Mouse (Mus musculus): ENCODE measurements at regions not wholly inside any gene's neighbourhood (a gene's known extent, or its start where the extent isn't known, plus 50 kb on each side); places are given as distances from the start of the nearest gene placed in this dataset.

DNA sequence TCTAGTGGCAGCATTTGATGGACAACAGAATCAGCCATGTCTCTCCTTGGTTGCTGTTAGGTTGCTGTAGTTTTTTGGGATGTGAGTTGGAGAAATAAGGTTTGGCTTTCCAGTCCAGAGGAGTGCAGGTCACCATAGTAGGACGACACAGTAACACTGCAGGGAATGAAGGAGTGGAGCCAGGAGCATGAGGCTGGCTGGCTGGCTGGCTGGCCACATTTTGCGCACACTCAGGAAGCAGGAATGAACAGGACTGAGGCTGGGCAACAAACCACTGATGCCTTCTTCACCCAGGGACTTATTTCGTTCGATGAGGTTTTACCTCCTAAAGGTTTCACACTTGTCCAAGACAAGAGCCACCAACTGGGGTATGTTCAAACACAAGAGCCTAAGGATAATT, 205.9 kb upstream of the Rnd3 start:
- DNase-seq (ENCODE audit: low read depth, low spot score): no peak
- Histone ChIP-seq H3K4me3 (ENCODE audit: control insufficient read depth in 1 of 2, insufficient read depth in 1 of 2, low read depth in 2 of 2, low read length in 2 of 2) (no peak overlapping the region), H3K9me3 (replicated peaks; ENCODE audit: insufficient read depth, low read length) (no peaks in the 10 kb centered on the region), H3K79me2 (ENCODE audit: control insufficient read depth, insufficient read depth, low read length, poor library complexity) (no peaks in the 10 kb centered on the region), H3K4me1 (ENCODE audit: control insufficient read depth in 1 of 2, insufficient read depth in 2 of 2, low read length in 2 of 2) (no peaks in the 10 kb centered on the region), H3K36me3 (ENCODE audit: control insufficient read depth in 1 of 2, insufficient read depth in 2 of 2, low read length in 2 of 2) (no peaks in the 10 kb centered on the region), H3K27ac (ENCODE audit: control insufficient read depth, low read depth, low read length) (no peak overlapping the region), H3K27me3 (ENCODE audit: control insufficient read depth in 1 of 2, insufficient read depth in 2 of 2, low read length in 2 of 2) (no peaks in the 10 kb centered on the region), H3K9ac (ENCODE audit: control insufficient read depth, low read depth, low read length, poor library complexity, severe bottlenecking) (no peak overlapping the region)
- TF ChIP-seq HCFC1 (IDR thresholded peaks at IDR 0.05; ENCODE audit: low read depth, low read length) (no peak), MXI1 (IDR thresholded peaks at IDR 0.05; ENCODE audit: low read depth, low read length) (no peak), CHD1 (IDR thresholded peaks at IDR 0.05; ENCODE audit: low read depth, low read length) (no peak), E2F4 (IDR thresholded peaks at IDR 0.05; ENCODE audit: borderline replicate concordance, low read depth, low read length) (no peak), TBP (IDR thresholded peaks at IDR 0.05; ENCODE audit: low read depth, low read length) (no peak), JUND (IDR thresholded peaks at IDR 0.05; ENCODE audit: low read depth, low read length) (no peak), POLR2AphosphoS5 (IDR thresholded peaks at IDR 0.05; ENCODE audit: borderline replicate concordance, low read depth, low read length) (no peak), SIN3A (IDR thresholded peaks at IDR 0.05; ENCODE audit: low read length) (no peak), SMC3 (IDR thresholded peaks at IDR 0.05; ENCODE audit: low read depth, low read length) (no peak), TCF12 (IDR thresholded peaks at IDR 0.05; ENCODE audit: low read depth, low read length) (no peak), CTCF (IDR thresholded peaks at IDR 0.05 in 2 of 3, conservative IDR thresholded peaks at IDR 0.05 in 1 of 3; ENCODE audit: control insufficient read depth in 1 of 3, insufficient read depth in 1 of 3, low read depth in 2 of 3, low read length in 3 of 3, poor library complexity in 1 of 3, severe bottlenecking in 1 of 3) (no peak), EP300 (IDR thresholded peaks at IDR 0.05; ENCODE audit: low read depth in 1 of 2, low read length in 2 of 2) (no peak), POLR2AphosphoS2 (IDR thresholded peaks at IDR 0.05; ENCODE audit: low read length) (no peak), ETS1 (IDR thresholded peaks at IDR 0.05; ENCODE audit: low read depth, low read length) (no peak), KAT2A (conservative IDR thresholded peaks at IDR 0.05; ENCODE audit: low read depth, low read length) (no peak), USF1 (IDR thresholded peaks at IDR 0.05; ENCODE audit: low read depth, low read length) (no peak), ZC3H11A (IDR thresholded peaks at IDR 0.05; ENCODE audit: low read depth, low read length) (no peak)

DNA sequence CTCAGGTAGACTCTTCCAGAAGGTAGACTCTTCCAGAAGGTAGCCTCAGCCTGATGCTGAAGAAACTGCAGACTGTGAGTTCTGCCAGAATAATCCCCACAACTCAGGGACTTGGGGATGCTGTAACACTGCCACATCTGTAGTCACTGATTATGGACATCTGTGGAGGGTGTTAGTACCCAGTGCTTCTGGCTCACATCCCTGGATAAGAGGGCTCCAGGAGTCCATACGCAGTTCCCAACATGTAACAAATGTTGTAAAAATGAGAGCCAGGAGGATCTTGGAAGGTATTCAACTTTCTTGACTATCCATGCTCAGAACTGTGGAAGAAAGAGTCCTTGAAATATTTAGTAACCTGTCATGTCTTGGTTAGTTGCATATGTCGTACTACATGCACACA, 200.7 kb upstream of the Rnd3 start:
- no peak for DNase-seq (ENCODE audit: low read depth, low spot score)
- Histone ChIP-seq H3K27ac (ENCODE audit: control insufficient read depth, low read depth, low read length) (no peak overlapping the region), H3K9me3 (replicated peaks; ENCODE audit: insufficient read depth, low read length) (no peaks in the 10 kb centered on the region), H3K27me3 (ENCODE audit: control insufficient read depth in 1 of 2, insufficient read depth in 2 of 2, low read length in 2 of 2) (no peaks in the 10 kb centered on the region), H3K79me2 (ENCODE audit: control insufficient read depth, insufficient read depth, low read length, poor library complexity) (no peaks in the 10 kb centered on the region), H3K4me1 (ENCODE audit: control insufficient read depth in 1 of 2, insufficient read depth in 2 of 2, low read length in 2 of 2) (no peaks in the 10 kb centered on the region), H3K4me3 (ENCODE audit: control insufficient read depth in 1 of 2, insufficient read depth in 1 of 2, low read depth in 2 of 2, low read length in 2 of 2) (no peak overlapping the region), H3K36me3 (ENCODE audit: control insufficient read depth in 1 of 2, insufficient read depth in 2 of 2, low read length in 2 of 2) (no peaks in the 10 kb centered on the region), H3K9ac (ENCODE audit: control insufficient read depth, low read depth, low read length, poor library complexity, severe bottlenecking) (no peak overlapping the region)
- no peak for TF ChIP-seq TAL1 (IDR thresholded peaks at IDR 0.05; ENCODE audit: low read length)
- TF ChIP-seq GATA1 (IDR thresholded peaks at IDR 0.05; ENCODE audit: low read depth, low read length): no peak
- no peak for TF ChIP-seq RAD21 (IDR thresholded peaks at IDR 0.05; ENCODE audit: low read depth, low read length)
- TF ChIP-seq SMC3 (IDR thresholded peaks at IDR 0.05; ENCODE audit: low read depth, low read length): no peak
- no peak for TF ChIP-seq UBTF (IDR thresholded peaks at IDR 0.05; ENCODE audit: borderline replicate concordance, insufficient read depth, low read depth, low read length)
- no peak for TF ChIP-seq MAFK (IDR thresholded peaks at IDR 0.05; ENCODE audit: borderline replicate concordance, low read depth, low read length)
- no peak for TF ChIP-seq MAZ (IDR thresholded peaks at IDR 0.05; ENCODE audit: low read depth, low read length)
- no peak for TF ChIP-seq MEF2A (IDR thresholded peaks at IDR 0.05; ENCODE audit: extremely low read depth, insufficient replicate concordance, low read depth, low read length, poor library complexity, severe bottlenecking)
- TF ChIP-seq USF2 (IDR thresholded peaks at IDR 0.05; ENCODE audit: borderline replicate concordance in 1 of 2, insufficient read depth in 1 of 2, low read depth in 1 of 2, low read length in 2 of 2): no peak
- TF ChIP-seq TBP (IDR thresholded peaks at IDR 0.05; ENCODE audit: low read depth, low read length): no peak
- TF ChIP-seq JUND (IDR thresholded peaks at IDR 0.05; ENCODE audit: low read depth, low read length): no peak
- TF ChIP-seq ZKSCAN1 (IDR thresholded peaks at IDR 0.05; ENCODE audit: low read depth, low read length): no peak
- no peak for TF ChIP-seq ZMIZ1 (IDR thresholded peaks at IDR 0.05; ENCODE audit: low read depth, low read length)
- no peak for TF ChIP-seq SIN3A (IDR thresholded peaks at IDR 0.05; ENCODE audit: low read length)
- TF ChIP-seq MYB (IDR thresholded peaks at IDR 0.05; ENCODE audit: low read depth, low read length): no peak
- no peak for TF ChIP-seq ZNF384 (IDR thresholded peaks at IDR 0.05; ENCODE audit: low read depth, low read length)

All from MEL (cell line).